Mouse (Mus musculus): Measurements from ENCODE around the gene Rhoc. TPM values are rescaled to one million over a fixed set of nuclear protein-coding genes. Genes with fewer than 3 reads are reported as not detected.
"Not testable (repeated sequence)": the region's sequence is repeated elsewhere in the genome, so short reads cannot be mapped to it uniquely, and the experiment has no call there.

The Rhoc gene
- polyA plus RNA-seq (2016; fragmentation: Nextera tagmentation; extraction: Ambion mirVana) = 69.5 and 73.1 TPM in 2 replicates

- peaks cover 6% of the 10 kb centered on the region; the same call in 1 of the 2 replicates for H3K36me3 ChIP-seq (replicated peaks)
- ATAC-seq (ENCODE audit: low FRiP score) = 0 out of 2 replicates have a peak, but pooled peaks have one; percentile 4
- WGBS = 35% methylated on average over 3 of the region's 3 CpGs
- H3K9me3 ChIP-seq = no peaks in the 10 kb centered on the region
- peaks cover 41% of the 10 kb centered on the region for H3K27me3 ChIP-seq
- H3K27ac ChIP-seq = peak within 1 kb of the TSS; percentile 53; the same call in 1 of the 2 replicates
- H3K4me3 ChIP-seq (replicated peaks) = peak within 1 kb of the TSS; percentile 62
- peak within 1 kb of the TSS; percentile 95 for H3K4me2 ChIP-seq
- H3K4me1 ChIP-seq = peaks cover 34% of the 10 kb centered on the region
- peak within 1 kb of the TSS; percentile 73 for H3K9ac ChIP-seq
Observed at GRCm38 (mm10) chr3:104788075-104788474, at the start of gene Rhoc. Rhoc (plus strand) TSS chr3:104788375.

- Histone ChIP-seq H3K27me3 (no peaks in the 10 kb centered on the region), H3K9ac (no peak overlapping the region), H3K4me2 (no peak overlapping the region), H3K4me1 (no peaks in the 10 kb centered on the region), H3K4me3 (replicated peaks) (no peak overlapping the region), H3K36me3 (replicated peaks) (no peaks in the 10 kb centered on the region), H3K27ac (no peak overlapping the region), H3K9me3 (no peaks in the 10 kb centered on the region)
- 92% methylated on average over 3 of the region's 3 CpGs for WGBS
- no peak for ATAC-seq (ENCODE audit: low FRiP score)
Observed at GRCm38 (mm10) chr3:104741954-104742353, 46.2 kb upstream of the Rhoc start.

DNA sequence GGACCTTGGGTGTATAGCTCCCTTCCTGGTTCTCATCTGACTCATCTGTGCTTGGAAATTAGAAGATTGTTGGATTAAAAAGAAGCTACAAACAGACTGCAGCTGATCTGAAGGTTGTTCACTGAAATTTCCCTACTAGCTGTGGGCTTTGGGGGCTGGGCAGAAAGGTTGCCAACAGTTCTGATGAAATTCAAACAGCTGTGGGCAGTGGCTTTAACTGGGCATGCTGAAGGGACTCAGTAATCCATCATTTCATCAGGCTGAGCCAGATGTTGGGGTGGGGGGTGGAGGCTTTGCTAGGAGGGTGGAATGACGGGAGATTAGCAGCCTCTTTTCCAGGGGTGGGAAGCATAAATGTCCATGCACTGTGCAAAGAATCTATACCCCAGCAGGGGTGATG is 45.0 kb upstream of the Rhoc start:
- no peaks in the 10 kb centered on the region for H3K27me3 ChIP-seq
- 65% methylated on average over 1 of the region's 1 CpGs for WGBS
- H3K27ac ChIP-seq = no peak overlapping the region
- no peak overlapping the region for H3K9ac ChIP-seq
- no peak overlapping the region for H3K4me3 ChIP-seq (replicated peaks)
- no peak for ATAC-seq (ENCODE audit: low FRiP score)
- H3K36me3 ChIP-seq (replicated peaks) = no peaks in the 10 kb centered on the region
- H3K4me2 ChIP-seq = no peak overlapping the region
- H3K4me1 ChIP-seq = no peaks in the 10 kb centered on the region
- no peaks in the 10 kb centered on the region for H3K9me3 ChIP-seq

DNA sequence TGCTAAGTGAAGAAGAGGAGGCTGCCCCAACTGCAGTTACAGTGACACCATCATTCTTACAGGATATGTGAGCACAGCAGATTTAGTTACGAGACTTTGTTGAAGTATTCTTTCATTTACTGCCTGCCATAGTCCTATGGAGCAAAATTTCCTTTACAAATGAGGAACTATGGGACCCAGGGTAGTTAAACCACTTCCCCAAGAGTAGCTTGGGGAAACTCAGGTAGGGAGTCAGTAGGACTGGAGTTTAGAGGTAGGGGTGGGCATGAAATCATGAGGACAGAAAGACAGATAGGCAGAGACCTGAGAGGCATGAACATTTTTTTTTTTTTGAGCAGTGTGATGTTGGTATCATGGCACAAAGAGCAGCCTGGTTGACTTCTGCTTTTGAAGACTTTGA is 44.3 kb upstream of the Rhoc start:
- Histone ChIP-seq H3K9me3 (no peaks in the 10 kb centered on the region), H3K36me3 (replicated peaks) (no peaks in the 10 kb centered on the region), H3K27me3 (no peaks in the 10 kb centered on the region), H3K27ac (no peak overlapping the region), H3K9ac (no peak overlapping the region), H3K4me2 (no peak overlapping the region), H3K4me3 (replicated peaks) (no peak overlapping the region), H3K4me1 (no peaks in the 10 kb centered on the region)
- ATAC-seq (ENCODE audit: low FRiP score) = no peak
- 78% methylated on average over 1 of the region's 1 CpGs for WGBS

DNA sequence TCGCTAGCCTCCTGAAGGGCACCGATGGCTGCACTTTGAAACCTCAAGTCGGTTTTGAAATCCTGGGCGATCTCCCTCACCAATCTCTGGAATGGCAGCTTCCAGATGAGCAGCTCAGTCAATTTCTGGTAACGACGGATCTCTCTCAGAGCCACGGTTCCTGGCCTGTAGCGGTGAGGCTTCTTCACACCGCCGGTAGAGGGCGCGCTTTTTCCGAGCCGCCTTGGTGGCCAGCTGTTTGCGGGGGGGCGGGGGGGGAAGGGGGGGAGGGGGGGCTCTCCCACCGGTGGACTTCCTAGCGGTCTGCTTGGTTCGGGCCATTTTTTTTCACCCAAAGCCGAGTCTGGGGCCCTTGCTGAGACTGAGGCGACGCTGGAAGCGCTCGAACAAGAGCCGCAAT is 35.3 kb upstream of the Rhoc start:
- not testable (repeated sequence) for H3K27me3 ChIP-seq; H3K27ac ChIP-seq; H3K36me3 ChIP-seq (replicated peaks); H3K9me3 ChIP-seq; H3K4me3 ChIP-seq (replicated peaks); ATAC-seq (ENCODE audit: low FRiP score); H3K4me1 ChIP-seq; H3K9ac ChIP-seq
- peak overlapping the region; percentile 29 for H3K4me2 ChIP-seq
- WGBS = 19% methylated on average over 19 of the region's 25 CpGs

GRCm38 (mm10) chr3:104758406-104758805 is 29.8 kb upstream of the Rhoc start:
- Histone ChIP-seq H3K4me1 (peaks cover 7% of the 10 kb centered on the region; the same call in 1 of the 2 replicates), H3K27ac (no peak overlapping the region), H3K27me3 (peaks cover 28% of the 10 kb centered on the region), H3K9me3 (no peaks in the 10 kb centered on the region), H3K4me2 (peak overlapping the region; percentile 66), H3K36me3 (replicated peaks) (no peaks in the 10 kb centered on the region), H3K9ac (peak overlapping the region; percentile 50), H3K4me3 (replicated peaks) (peak overlapping the region; percentile 40)
- peak; percentile 91 for ATAC-seq (ENCODE audit: low FRiP score)
- WGBS = 2% methylated on average over 27 of the region's 27 CpGs

GRCm38 (mm10) chr3:104758869-104759268 is 29.3 kb upstream of the Rhoc start:
- H3K9ac ChIP-seq = peak overlapping the region; percentile 50
- H3K36me3 ChIP-seq (replicated peaks) = no peaks in the 10 kb centered on the region
- H3K27me3 ChIP-seq = peaks cover 28% of the 10 kb centered on the region
- H3K4me2 ChIP-seq = peak overlapping the region; percentile 66
- peaks cover 7% of the 10 kb centered on the region; the same call in 1 of the 2 replicates for H3K4me1 ChIP-seq
- ATAC-seq (ENCODE audit: low FRiP score) = no peak; the same call in 1 of the 2 replicates
- no peak overlapping the region for H3K27ac ChIP-seq
- H3K9me3 ChIP-seq = no peaks in the 10 kb centered on the region
- H3K4me3 ChIP-seq (replicated peaks) = peak overlapping the region; percentile 40
- 9% methylated on average over 5 of the region's 5 CpGs for WGBS

GRCm38 (mm10) chr3:104762103-104762863 is 25.9 kb upstream of the Rhoc start:
- not testable (repeated sequence) for H3K9ac ChIP-seq

GRCm38 (mm10) chr3:104765021-104765420 is 23.2 kb upstream of the Rhoc start:
- ATAC-seq (ENCODE audit: low FRiP score) = no peak
- H3K27me3 ChIP-seq = peaks cover 17% of the 10 kb centered on the region; the same call in 1 of the 2 replicates
- H3K9me3 ChIP-seq = no peaks in the 10 kb centered on the region
- no peaks in the 10 kb centered on the region for H3K36me3 ChIP-seq (replicated peaks)
- WGBS = 24% methylated on average over 4 of the region's 4 CpGs
- H3K27ac ChIP-seq = no peak overlapping the region
- H3K4me2 ChIP-seq = no peak overlapping the region
- H3K4me3 ChIP-seq (replicated peaks) = no peak overlapping the region
- H3K4me1 ChIP-seq = no peaks in the 10 kb centered on the region
- H3K9ac ChIP-seq = no peak overlapping the region

More at GRCm38 (mm10) chr3:104762103-104762863, 25.9 kb upstream of the Rhoc start:
- H3K36me3 ChIP-seq (replicated peaks); H3K27ac ChIP-seq; H3K4me3 ChIP-seq (replicated peaks); H3K9me3 ChIP-seq; H3K4me2 ChIP-seq; H3K4me1 ChIP-seq; ATAC-seq (ENCODE audit: low FRiP score): not testable (repeated sequence)
- H3K27me3 ChIP-seq = peaks cover 28% of the 10 kb centered on the region
- 25% methylated on average over 20 of the region's 20 CpGs for WGBS

- 68% methylated on average over 2 of the region's 2 CpGs for WGBS
- H3K4me3 ChIP-seq (replicated peaks) = no peak overlapping the region
- no peaks in the 10 kb centered on the region for H3K36me3 ChIP-seq (replicated peaks)
- no peak overlapping the region for H3K27ac ChIP-seq
- no peak overlapping the region for H3K4me2 ChIP-seq
- no peaks in the 10 kb centered on the region for H3K9me3 ChIP-seq
- 0 out of 2 replicates have a peak, but pooled peaks cover under 1% of the 10 kb centered on the region for H3K27me3 ChIP-seq
- H3K9ac ChIP-seq = no peak overlapping the region
- H3K4me1 ChIP-seq = no peaks in the 10 kb centered on the region
- ATAC-seq (ENCODE audit: low FRiP score) = no peak
Observed at GRCm38 (mm10) chr3:104767141-104767540, 21.0 kb upstream of the Rhoc start.

DNA sequence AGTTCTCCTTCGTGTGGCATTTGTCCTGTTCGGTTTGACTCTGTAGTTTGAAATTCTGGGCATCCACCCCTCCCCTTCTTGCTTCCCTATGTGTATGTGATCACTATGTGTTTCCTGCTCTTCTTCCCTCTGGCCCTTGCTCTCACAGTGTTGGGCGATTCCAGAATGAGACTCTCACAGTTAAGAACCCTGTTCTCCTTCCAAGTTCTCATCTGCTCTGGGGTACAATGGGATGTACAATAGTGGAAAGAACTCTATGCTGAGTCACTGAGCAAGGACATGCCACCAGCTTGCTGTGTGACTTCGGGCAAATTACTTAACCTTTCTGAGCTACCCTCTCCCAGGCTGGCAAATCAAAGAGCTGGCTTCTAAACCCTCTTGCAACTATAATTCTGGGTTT is 20.5 kb upstream of the Rhoc start:
- no peaks in the 10 kb centered on the region for H3K27me3 ChIP-seq
- no peak overlapping the region for H3K9ac ChIP-seq
- no peaks in the 10 kb centered on the region for H3K4me1 ChIP-seq
- no peak overlapping the region for H3K27ac ChIP-seq
- H3K36me3 ChIP-seq (replicated peaks) = no peaks in the 10 kb centered on the region
- no peak overlapping the region for H3K4me3 ChIP-seq (replicated peaks)
- no peak for ATAC-seq (ENCODE audit: low FRiP score)
- no peaks in the 10 kb centered on the region for H3K9me3 ChIP-seq
- WGBS = 77% methylated on average over 4 of the region's 4 CpGs
- no peak overlapping the region for H3K4me2 ChIP-seq

GRCm38 (mm10) chr3:104769135-104769534 is 19.0 kb upstream of the Rhoc start:
- WGBS = 72% methylated on average over 3 of the region's 3 CpGs
- Histone ChIP-seq H3K9ac (no peak overlapping the region), H3K4me3 (replicated peaks) (no peak overlapping the region), H3K9me3 (no peaks in the 10 kb centered on the region), H3K27me3 (0 out of 2 replicates have a peak, but pooled peaks cover 13% of the 10 kb centered on the region), H3K27ac (no peak overlapping the region), H3K4me2 (no peak overlapping the region), H3K36me3 (replicated peaks) (no peaks in the 10 kb centered on the region), H3K4me1 (no peaks in the 10 kb centered on the region)
- no peak for ATAC-seq (ENCODE audit: low FRiP score)

- WGBS = 64% methylated on average over 10 of the region's 10 CpGs
- H3K36me3 ChIP-seq (replicated peaks) = no peaks in the 10 kb centered on the region
- no peak overlapping the region for H3K9ac ChIP-seq
- H3K4me1 ChIP-seq = no peaks in the 10 kb centered on the region
- no peak for ATAC-seq (ENCODE audit: low FRiP score)
- H3K4me2 ChIP-seq = no peak overlapping the region
- H3K27me3 ChIP-seq = 0 out of 2 replicates have a peak, but pooled peaks cover 13% of the 10 kb centered on the region
- no peak overlapping the region for H3K4me3 ChIP-seq (replicated peaks)
- no peak overlapping the region for H3K27ac ChIP-seq
- no peaks in the 10 kb centered on the region for H3K9me3 ChIP-seq
Observed at GRCm38 (mm10) chr3:104770035-104770434, 18.1 kb upstream of the Rhoc start.

All from forebrain, embryonic 12.5 days (tissue).